Mouse (Mus musculus) small intestine, adult 2 months (tissue): ENCODE data around the gene Pa2g4.

Experiments used
- CTCF ChIP-seq: fragments of 200-500 bp; IDR thresholded peaks from 2 replicates; pipeline ENCODE4 v1.5.1; 2012; ENCODE audit warnings: low read depth, mild to moderate bottlenecking, control low read depth, inconsistent platforms, low read length, moderate library complexity, mixed read lengths; ENCODE audit not compliant: insufficient replicate concordance, insufficient read length; ENCODE audit errors: extremely low read depth
- POLR2A ChIP-seq: fragments of 200-500 bp; IDR thresholded peaks from 2 replicates; pipeline ENCODE4 v1.6.1; 2012; ENCODE audit warnings: low read depth, mild to moderate bottlenecking, control low read depth, inconsistent platforms, low read length, moderate library complexity

- TF ChIP-seq CTCF (no peak), POLR2A (no peak)
Measured at GRCm38 (mm10) chr10:128510301-128510700, 55.5 kb downstream of the Pa2g4 start.
